Mouse (Mus musculus) ES-E14 (cell line): ENCODE results near the gene Cnot2. TPM values are rescaled to one million over a fixed set of nuclear protein-coding genes. Genes with fewer than 3 reads are reported as not detected.

ENCODE experiments used
- DNase-seq: peaks from one replicate; pipeline ENCODE4 v3.0.0-alpha.2; 2013; ENCODE audit warnings: low read depth, low spot score
- H3K27ac ChIP-seq: 2 replicates; pipeline ENCODE4 v1.5.1; 2012; ENCODE audit warnings: low read depth, mild to moderate bottlenecking, low read length, moderate library complexity, mixed read lengths; ENCODE audit not compliant: poor library complexity, insufficient read depth, severe bottlenecking
- H3K36me3 ChIP-seq: 2 replicates; pipeline ENCODE4 v1.6.1; 2012; ENCODE audit warnings: mild to moderate bottlenecking, low read length, moderate library complexity, mixed read lengths; ENCODE audit not compliant: control insufficient read depth, poor library complexity, insufficient read depth, severe bottlenecking
- H3K4me1 ChIP-seq, 2 experiments: fragments of 150-350 bp in 1 of 2; sonication (generic) in 1 of 2; 2 replicates each; pipeline ENCODE4 v1.6.1; 2012; ENCODE audit warnings: low read length in 2 of 2, mild to moderate bottlenecking in 1 of 2, mixed read lengths in 1 of 2; ENCODE audit not compliant: control insufficient read depth in 2 of 2, insufficient read depth in 2 of 2, poor library complexity in 1 of 2
- H3K4me3 ChIP-seq, 2 experiments: fragments of 150-350 bp in 1 of 2; sonication (generic) in 1 of 2; 2 replicates each; pipeline ENCODE4 v1.5.1; 2012; ENCODE audit warnings: low read length in 2 of 2, low read depth in 1 of 2, mild to moderate bottlenecking in 1 of 2, mixed read lengths in 1 of 2; ENCODE audit not compliant: insufficient read depth in 1 of 2, poor library complexity in 1 of 2, severe bottlenecking in 1 of 2
- H3K9ac ChIP-seq: 2 replicates; pipeline ENCODE4 v1.6.1; 2012; ENCODE audit warnings: low read depth, mild to moderate bottlenecking, low read length, mixed read lengths; ENCODE audit not compliant: poor library complexity, insufficient read depth, severe bottlenecking
- H3K9me3 ChIP-seq: fragments of 150-350 bp; sonication (generic); 2 replicates; pipeline ENCODE4 v1.6.1; 2012; ENCODE audit warnings: low read depth, mild to moderate bottlenecking, low read length; ENCODE audit not compliant: control insufficient read depth, insufficient read depth
- CHD2 ChIP-seq: IDR thresholded peaks from 2 replicates; pipeline ENCODE4 v1.6.1; 2014; ENCODE audit warnings: mild to moderate bottlenecking, low read depth, low read length, inconsistent platforms
- HCFC1 ChIP-seq: IDR thresholded peaks from 2 replicates; pipeline ENCODE4 v1.6.1; 2012; ENCODE audit warnings: low read length, inconsistent platforms, borderline replicate concordance; ENCODE audit not compliant: insufficient read depth
- MAFK ChIP-seq: IDR thresholded peaks from 2 replicates; pipeline ENCODE4 v1.6.1; 2014; ENCODE audit warnings: mild to moderate bottlenecking, low read depth, low read length, inconsistent platforms; ENCODE audit not compliant: insufficient read depth
- ZC3H11A ChIP-seq: IDR thresholded peaks from 2 replicates; pipeline ENCODE4 v1.6.1; 2012; ENCODE audit warnings: low read depth, mild to moderate bottlenecking, inconsistent platforms, low read length, borderline replicate concordance
- ZNF384 ChIP-seq: IDR thresholded peaks from 2 replicates; pipeline ENCODE4 v1.6.1; 2012; ENCODE audit warnings: low read depth, low read length, inconsistent platforms
- in situ Hi-C, 2 experiments: fragments of 600-800 bp; cut with MboI; formaldehyde crosslinking; loops; one replicate each; pipeline ENCODE4 v1.15.1; 2025; ENCODE audit warnings: low sequenced_read_pairs in 2 of 2, inconsistent platforms in 1 of 2; ENCODE audit not compliant: unreplicated experiment in 2 of 2
- total RNA-seq: library from RNA; depleted of rRNA; stranded (reverse); fragments of 300-350 nt; gene quantifications from 2 replicates; pipeline ENCODE4 v1.2.3, GENCODE M21; 2012

Cnot2 gene
- total RNA-seq, 1 experiment, result 80.5 TPM

DNA sequence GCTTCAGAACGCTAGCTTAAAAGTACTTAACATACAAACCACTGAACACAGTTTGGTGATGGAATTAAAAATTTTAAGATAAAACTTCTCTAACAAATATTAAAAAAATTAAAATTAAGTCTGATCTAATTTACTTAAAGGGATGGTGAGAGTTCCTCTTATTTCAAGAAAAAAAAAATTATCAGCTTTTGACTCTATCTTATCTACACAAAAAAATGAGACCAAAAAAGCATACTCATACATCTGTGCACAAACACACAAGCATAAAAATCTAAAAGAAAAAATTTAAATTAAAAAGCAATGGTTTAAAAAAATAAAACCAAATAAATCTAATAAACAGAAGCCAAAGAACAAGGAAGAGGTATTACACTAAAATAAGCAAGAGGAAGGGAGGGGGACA, 61.7 kb downstream of the Cnot2 start:
- in situ Hi-C loops, result no loop called here
- Histone ChIP-seq H3K9me3 (no peaks in the 10 kb centered on the region), H3K4me1 (no peaks in the 10 kb centered on the region), H3K27ac (no peak overlapping the region), H3K36me3 (no peaks in the 10 kb centered on the region; the same call in 1 of the 2 replicates), H3K9ac (no peak overlapping the region), H3K4me3 (no peak overlapping the region)
- TF ChIP-seq HCFC1 (no peak), MAFK (no peak), ZNF384 (no peak), ZC3H11A (no peak), CHD2 (no peak)
- no peak for DNase-seq

DNA sequence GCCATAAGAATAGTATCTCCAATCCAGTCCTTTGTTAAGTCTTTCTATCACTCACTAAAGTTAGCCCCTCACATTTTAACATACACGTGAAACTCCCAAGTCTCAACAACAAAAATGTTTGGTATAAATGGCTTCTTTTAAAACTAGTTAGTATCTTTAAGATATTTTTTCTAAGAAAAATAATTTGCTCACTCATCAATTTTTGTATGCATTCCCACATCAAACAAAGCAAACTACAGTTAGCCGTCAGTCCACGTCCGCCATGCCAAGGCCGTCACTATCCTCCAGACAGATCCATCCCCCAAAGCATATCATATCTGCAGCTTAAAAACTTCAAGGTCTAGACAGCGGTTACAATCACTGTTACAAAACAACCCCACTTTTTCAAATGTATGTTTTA, 65.7 kb downstream of the Cnot2 start:
- Histone ChIP-seq H3K4me1 (peaks cover 6 to 8% of the 10 kb centered on the region in 2 experiments; a peak in 3 of 4 replicates), H3K9me3 (no peaks in the 10 kb centered on the region), H3K9ac (no peak overlapping the region), H3K4me3 (no peak overlapping the region), H3K36me3 (no peaks in the 10 kb centered on the region; the same call in 1 of the 2 replicates), H3K27ac (no peak overlapping the region)
- TF ChIP-seq HCFC1, result no peak
- no peak for TF ChIP-seq ZNF384
- TF ChIP-seq CHD2, result no peak
- no peak for TF ChIP-seq ZC3H11A
- TF ChIP-seq MAFK, result peak; percentile 56; the same call in 1 of the 2 replicates
- in situ Hi-C loops, result no loop called here
- DNase-seq, result no peak

DNA sequence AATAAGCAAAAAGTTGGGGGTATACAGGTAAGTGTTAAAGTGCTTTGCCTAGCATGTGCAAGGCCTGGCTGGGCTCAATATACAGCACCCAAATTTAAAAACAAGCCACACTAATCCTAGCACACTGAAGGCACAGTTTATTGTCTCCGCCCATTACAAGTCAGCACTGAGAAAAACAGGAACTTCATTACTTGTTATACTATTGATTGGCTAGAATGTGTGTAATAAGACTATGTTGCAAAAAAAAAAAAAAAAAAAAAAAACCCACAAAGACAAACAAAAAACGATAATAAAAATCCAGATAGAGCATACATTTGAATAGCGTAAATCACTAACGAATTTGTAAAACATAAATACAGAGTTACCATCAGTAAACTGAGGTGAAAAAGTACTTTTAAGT, 66.2 kb downstream of the Cnot2 start:
- no peaks in the 10 kb centered on the region; the same call in 1 of the 2 replicates for H3K36me3 ChIP-seq
- no peak overlapping the region for H3K9ac ChIP-seq
- no peak overlapping the region for H3K4me3 ChIP-seq
- TF ChIP-seq ZNF384, result no peak
- TF ChIP-seq CHD2, result no peak
- no peak for TF ChIP-seq MAFK
- TF ChIP-seq HCFC1, result no peak
- TF ChIP-seq ZC3H11A, result no peak
- peaks cover 6 to 8% of the 10 kb centered on the region in 2 experiments; a peak in 3 of 4 replicates for H3K4me1 ChIP-seq
- no peak overlapping the region for H3K27ac ChIP-seq
- no peaks in the 10 kb centered on the region for H3K9me3 ChIP-seq
- no peak for DNase-seq
- in situ Hi-C loops, result no loop called here

DNA sequence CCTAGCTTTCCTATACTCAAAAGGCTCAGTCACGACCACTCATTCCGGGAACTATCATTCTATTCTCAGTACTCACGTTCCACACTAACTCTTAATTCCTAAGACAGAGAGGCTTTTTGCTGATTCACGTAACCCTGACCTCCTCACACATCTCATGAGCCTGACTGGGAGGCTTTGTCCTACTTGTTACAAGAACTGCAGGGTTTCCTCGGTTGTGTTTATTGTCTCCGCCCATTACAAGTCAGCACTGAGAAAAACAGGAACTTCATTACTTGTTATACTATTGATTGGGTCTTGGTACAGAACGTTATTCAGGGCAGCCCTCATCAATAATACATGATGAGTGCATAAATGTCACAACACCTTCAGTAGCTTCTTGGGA, 68.1 kb downstream of the Cnot2 start:
- in situ Hi-C loops, result no loop called here
- DNase-seq, result peak; percentile 21
- no peak overlapping the region for H3K9ac ChIP-seq
- H3K27ac ChIP-seq, result no peak overlapping the region; the same call in 1 of the 2 replicates
- peak; percentile 81 for TF ChIP-seq MAFK
- TF ChIP-seq HCFC1, result no peak
- no peaks in the 10 kb centered on the region for H3K9me3 ChIP-seq
- H3K4me1 ChIP-seq, result peaks cover 6 to 8% of the 10 kb centered on the region in 2 experiments; a peak in 3 of 4 replicates
- no peak overlapping the region for H3K4me3 ChIP-seq
- no peaks in the 10 kb centered on the region; the same call in 1 of the 2 replicates for H3K36me3 ChIP-seq
